Mouse (Mus musculus) spleen, adult 2 months (tissue): ENCODE data around the gene Arhgap23. TPM values are rescaled to one million over a fixed set of nuclear protein-coding genes. Genes with fewer than 3 reads are reported as not detected.

Source experiments
- DNase-seq, 2 experiments: peaks; one replicate each; pipeline versions ENCODE4 v3.0.0 to v3.0.0-alpha.2; 2012 to 2021; ENCODE audit warnings: low spot score in 2 of 2, low read depth in 1 of 2
- H3K27ac ChIP-seq: fragments of 200-500 bp; 2 replicates; pipeline ENCODE4 v1.5.1; 2012; ENCODE audit warnings: low read length, inconsistent platforms; ENCODE audit not compliant: insufficient read depth
- H3K27me3 ChIP-seq: fragments of 200-500 bp; 2 replicates; pipeline ENCODE4 v1.6.1; 2012; ENCODE audit warnings: mild to moderate bottlenecking, moderate library complexity, low read length, inconsistent platforms; ENCODE audit not compliant: control insufficient read depth, insufficient read depth
- H3K36me3 ChIP-seq: fragments of 200-500 bp; 2 replicates; pipeline ENCODE4 v1.6.1; 2012; ENCODE audit warnings: mild to moderate bottlenecking, low read length, inconsistent platforms; ENCODE audit not compliant: control insufficient read depth, insufficient read depth
- H3K4me1 ChIP-seq: fragments of 200-500 bp; 2 replicates; pipeline ENCODE4 v1.6.1; 2011; ENCODE audit warnings: inconsistent platforms; ENCODE audit not compliant: control insufficient read depth, insufficient read depth, insufficient read length
- H3K4me3 ChIP-seq: fragments of 200-500 bp; 2 replicates; pipeline ENCODE4 v1.5.1; 2011; ENCODE audit warnings: mild to moderate bottlenecking, inconsistent platforms; ENCODE audit not compliant: insufficient read depth, insufficient read length; ENCODE audit errors: extremely low read depth
- CTCF ChIP-seq: fragments of 200-500 bp; IDR thresholded peaks from 2 replicates; pipeline ENCODE4 v1.5.1; 2011; ENCODE audit warnings: mild to moderate bottlenecking, inconsistent platforms; ENCODE audit not compliant: insufficient read depth, insufficient read length, insufficient replicate concordance; ENCODE audit errors: extremely low read depth
- POLR2A ChIP-seq: fragments of 200-500 bp; IDR thresholded peaks from 2 replicates; pipeline ENCODE4 v1.6.1; 2011; ENCODE audit warnings: low read depth, low read length, inconsistent platforms
- WGBS: fragments of 180-500 bp; shearing (Covaris S2); methylation state at CpG from one replicate; pipeline ENCODE4 v1.1.7; 2018; 5-methylcytosine and 5-hydroxymethylcytosine counted together
- polyA plus RNA-seq: library from polyadenylated mRNA; depleted of rRNA; stranded (reverse); fragments of >200 nt; gene quantifications from 2 replicates; pipeline ENCODE4 v1.2.3, GENCODE M21; 2012

Gene Arhgap23
- polyA plus RNA-seq, 1 experiment, result 39.7 TPM

DNA sequence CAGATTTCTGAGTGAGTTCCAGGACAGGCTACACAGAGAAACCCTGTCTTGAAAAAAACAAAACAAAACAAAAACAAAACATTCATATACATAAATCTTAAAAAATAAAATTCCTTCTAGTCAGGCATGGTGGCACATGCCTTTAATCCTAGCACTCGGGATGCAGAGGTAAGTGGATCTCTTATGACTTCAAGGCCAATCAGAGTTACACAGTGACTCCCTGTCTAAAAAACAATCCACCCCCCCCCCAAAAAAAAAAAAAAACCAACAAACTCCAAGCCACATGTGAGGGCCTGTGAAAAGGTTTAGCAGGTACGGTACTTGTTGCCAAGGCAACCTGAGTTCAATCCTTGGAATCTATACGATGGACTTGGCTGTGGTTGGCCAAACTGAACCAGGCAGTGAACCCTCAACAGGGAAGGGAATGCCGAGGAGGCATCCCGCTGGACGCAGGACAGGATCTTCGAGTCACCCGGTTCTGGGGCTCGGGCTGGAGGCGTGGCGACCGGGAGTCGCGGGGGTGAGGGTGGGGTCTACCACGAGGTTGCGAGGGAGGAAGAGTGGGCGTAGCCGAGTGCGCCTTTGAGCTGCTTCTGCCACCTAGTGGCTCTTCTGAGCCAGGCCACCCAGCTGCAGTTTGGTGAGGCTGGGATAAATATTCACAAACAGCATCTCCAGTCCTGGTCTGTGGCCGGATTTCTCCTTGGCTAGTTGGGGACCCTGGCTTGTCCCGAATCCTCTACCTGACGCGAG lies 15.2 kb upstream of the Arhgap23 start:
- 5% methylated on average over 23 of the region's 23 CpGs for WGBS
- peak; percentile 56 to 68 for DNase-seq

DNA sequence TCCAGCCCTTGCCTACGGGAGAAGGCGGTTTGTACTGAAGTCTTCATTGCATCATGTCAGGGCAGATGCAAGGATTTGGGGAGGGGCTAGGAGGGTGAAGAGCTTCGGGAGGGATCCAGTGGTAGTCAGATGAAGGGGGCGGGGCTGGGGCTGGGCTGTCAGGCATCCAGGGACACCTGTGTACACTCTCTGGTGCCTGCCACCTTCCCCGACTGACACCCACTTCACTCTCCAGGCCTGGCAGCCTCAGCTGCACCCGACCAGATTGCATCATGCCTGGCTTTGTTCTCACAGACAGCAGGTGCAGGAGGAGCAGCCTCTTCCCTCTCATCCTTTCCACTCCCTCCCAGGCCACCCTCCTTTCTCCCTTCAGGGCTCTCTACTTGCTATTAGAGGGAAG lies 14.3 kb upstream of the Arhgap23 start:
- TF ChIP-seq CTCF (no peak), POLR2A (no peak)
- no peak overlapping the region for H3K27ac ChIP-seq
- 42% methylated on average over 6 of the region's 6 CpGs for WGBS
- H3K27me3 ChIP-seq, result peaks cover 9% of the 10 kb centered on the region
- H3K4me1 ChIP-seq, result peaks cover 15% of the 10 kb centered on the region; the same call in 1 of the 2 replicates
- no peaks in the 10 kb centered on the region for H3K36me3 ChIP-seq
- no peak for DNase-seq
- H3K4me3 ChIP-seq, result no peak overlapping the region

More for the DNA sequence above, 15.2 kb upstream of the Arhgap23 start:
- TF ChIP-seq CTCF (peak; percentile 96), POLR2A (no peak)
- Histone ChIP-seq H3K27me3 (peaks cover 4% of the 10 kb centered on the region; the same call in 1 of the 2 replicates), H3K4me1 (peaks cover 6% of the 10 kb centered on the region; the same call in 1 of the 2 replicates), H3K27ac (no peak overlapping the region), H3K36me3 (no peaks in the 10 kb centered on the region), H3K4me3 (peak overlapping the region; percentile 49; the same call in 1 of the 2 replicates)

DNA sequence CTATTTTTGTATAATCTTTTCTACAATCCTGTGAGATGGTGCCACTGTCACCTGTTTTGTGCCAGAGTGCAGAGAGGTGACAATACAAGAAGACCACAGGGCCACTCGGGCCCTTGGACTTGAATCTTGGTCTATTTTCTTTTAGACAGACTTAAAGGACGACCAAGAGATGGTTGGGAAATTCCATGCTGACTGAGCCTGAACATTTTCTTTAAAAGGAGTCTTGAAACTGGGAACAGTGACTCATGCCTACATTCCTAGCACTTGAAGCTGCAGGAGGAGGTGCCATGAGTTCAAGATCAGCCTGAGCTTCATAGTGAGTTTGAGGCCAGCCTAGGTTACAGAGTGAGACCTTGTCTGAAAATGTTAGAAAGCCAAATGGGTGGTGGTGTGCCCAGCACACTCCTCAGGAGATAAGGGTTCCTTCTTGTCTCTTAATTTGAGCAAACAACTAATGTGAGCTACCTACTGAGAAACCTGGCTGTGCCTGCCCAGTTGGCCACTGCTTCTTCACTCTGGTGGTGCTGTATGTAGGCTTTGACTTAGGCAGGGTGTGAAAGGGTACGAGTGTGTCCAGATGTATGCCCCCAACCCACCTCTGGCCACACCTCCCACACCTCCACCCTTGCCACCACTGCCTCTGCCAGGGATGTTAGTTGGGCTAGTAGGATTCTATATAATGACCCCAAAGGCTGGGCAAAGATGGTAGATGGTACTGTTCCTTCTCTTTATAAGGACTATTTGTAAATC lies 13.5 kb upstream of the Arhgap23 start:
- WGBS, result 64% methylated on average over 3 of the region's 3 CpGs

DNA sequence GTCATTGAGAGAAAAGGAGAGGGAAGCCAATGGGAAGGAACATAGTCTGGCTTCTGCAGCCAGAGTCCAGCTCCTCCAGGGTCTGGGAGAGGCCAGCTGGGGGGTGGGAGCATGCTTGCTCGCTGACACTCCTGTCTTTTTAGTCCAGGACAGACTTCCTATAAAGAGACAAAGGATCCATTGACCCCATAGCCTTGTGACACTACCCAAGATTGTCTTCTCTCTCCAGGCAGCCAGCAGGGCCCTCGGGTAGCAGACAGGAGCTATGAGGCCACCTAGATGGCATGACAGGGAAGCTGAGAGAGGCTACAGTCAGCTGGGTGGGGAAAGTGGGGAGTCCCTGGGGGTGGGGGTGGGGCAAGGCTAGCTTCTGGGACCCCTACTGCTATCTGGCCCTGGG lies 12.6 kb upstream of the Arhgap23 start:
- Histone ChIP-seq H3K36me3 (no peaks in the 10 kb centered on the region), H3K4me3 (no peak overlapping the region), H3K27me3 (peaks cover 9% of the 10 kb centered on the region), H3K27ac (no peak overlapping the region), H3K4me1 (peaks cover 16% of the 10 kb centered on the region; the same call in 1 of the 2 replicates)
- 69% methylated on average over 2 of the region's 2 CpGs for WGBS
- no peak for DNase-seq
- no peak for TF ChIP-seq CTCF
- no peak for TF ChIP-seq POLR2A

More for the DNA sequence above, 13.5 kb upstream of the Arhgap23 start:
- TF ChIP-seq POLR2A, result no peak
- TF ChIP-seq CTCF, result no peak
- DNase-seq, result no peak
- Histone ChIP-seq H3K4me3 (no peak overlapping the region), H3K27ac (no peak overlapping the region), H3K4me1 (peaks cover 16% of the 10 kb centered on the region; the same call in 1 of the 2 replicates), H3K27me3 (peaks cover 9% of the 10 kb centered on the region), H3K36me3 (no peaks in the 10 kb centered on the region)

DNA sequence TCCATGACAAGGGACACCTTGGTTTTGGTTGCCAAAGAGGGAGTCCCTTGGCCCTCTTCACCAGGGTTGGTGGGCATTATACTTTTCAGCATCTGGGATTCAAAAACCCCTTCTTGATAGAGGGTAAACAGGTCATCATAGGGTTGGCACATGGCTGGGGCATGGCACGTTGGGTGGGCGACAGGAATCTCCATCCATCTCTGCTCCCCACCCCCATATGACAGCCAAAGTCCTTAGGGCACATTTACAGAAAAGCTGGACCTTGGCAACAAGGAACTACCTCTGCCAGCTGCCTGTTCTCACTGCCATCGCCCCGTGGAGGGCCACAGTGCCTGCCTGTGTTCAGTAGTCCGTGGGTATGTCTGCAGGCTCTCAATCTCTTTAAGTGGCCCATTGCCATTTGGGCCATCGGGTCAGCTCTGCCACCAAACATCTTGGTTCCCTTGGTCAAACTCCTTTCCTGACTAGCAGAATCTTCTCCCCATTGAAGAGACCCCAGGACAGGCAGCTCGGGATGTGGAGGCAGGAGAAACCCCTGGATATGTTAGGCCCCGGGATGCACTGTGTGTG lies 11.6 kb upstream of the Arhgap23 start:
- WGBS, result 45% methylated on average over 8 of the region's 8 CpGs

DNA sequence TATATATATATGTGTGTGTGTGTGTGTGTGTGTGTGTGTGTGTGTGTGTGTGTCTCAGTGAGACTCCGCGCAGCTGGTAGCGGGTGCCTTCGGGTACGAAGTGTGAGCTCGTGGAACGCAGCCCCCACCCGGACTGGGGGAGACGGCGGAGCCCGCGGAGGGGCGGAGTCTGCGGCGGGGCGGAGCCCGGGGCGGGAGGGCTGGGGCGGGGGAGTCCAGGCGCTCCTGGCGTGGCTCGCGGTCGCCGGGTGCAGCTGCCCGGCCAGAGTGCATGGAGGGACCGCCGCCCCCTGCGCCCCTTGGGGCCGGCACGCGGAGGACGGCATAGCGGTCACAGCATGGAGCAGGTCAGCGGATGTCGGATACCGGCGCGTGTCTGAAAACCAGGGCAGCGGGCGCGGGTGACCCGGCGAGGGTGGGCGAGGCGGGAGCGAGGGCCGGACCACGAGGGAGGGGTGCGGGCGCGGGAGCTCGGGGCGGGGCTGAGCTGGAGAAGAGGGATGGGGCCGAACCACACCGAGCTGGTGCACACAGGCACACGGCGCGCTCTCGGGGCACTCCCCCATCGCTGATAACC lies 11.1 kb upstream of the Arhgap23 start:
- Histone ChIP-seq H3K27me3 (peaks cover 9% of the 10 kb centered on the region), H3K4me1 (peaks cover 16% of the 10 kb centered on the region; the same call in 1 of the 2 replicates), H3K36me3 (no peaks in the 10 kb centered on the region), H3K27ac (no peak overlapping the region), H3K4me3 (peak overlapping the region; percentile 53; the same call in 1 of the 2 replicates)
- whole genome bisulfite sequencing, result under 1% methylated on average over 60 of the region's 61 CpGs
- TF ChIP-seq POLR2A (no peak), CTCF (no peak)
- DNase-seq, result peak in 1 of 2 experiments; percentile 21

More for the DNA sequence above, 11.6 kb upstream of the Arhgap23 start:
- Histone ChIP-seq H3K4me1 (peaks cover 16% of the 10 kb centered on the region; the same call in 1 of the 2 replicates), H3K27ac (no peak overlapping the region), H3K27me3 (peaks cover 9% of the 10 kb centered on the region), H3K36me3 (no peaks in the 10 kb centered on the region), H3K4me3 (no peak overlapping the region)
- TF ChIP-seq CTCF (no peak), POLR2A (no peak)
- DNase-seq, result no peak
